Mouse (Mus musculus) stomach, embryonic 16.5 days (tissue): ENCODE results near the gene Slu7. TPM values are rescaled to one million over a fixed set of nuclear protein-coding genes. Genes with fewer than 3 reads are reported as not detected.
A peak's percentile ranks its signal among the peaks of the same experiment; 100 is the strongest.

Source experiments
- ATAC-seq: fragments of 200-750 bp; cut with Nextera tagmentation; 2 replicates; pipeline ENCODE4 v1.8.0; 2017; ENCODE audit warnings: moderate number of reproducible peaks, moderate TSS enrichment; ENCODE audit not compliant: insufficient read depth, low FRiP score
- H3K27ac ChIP-seq: fragments of 300-500 bp; sonication (generic); 2 replicates; pipeline ENCODE4 v1.5.1; 2014; ENCODE audit warnings: low read length
- H3K27me3 ChIP-seq: fragments of 300-500 bp; sonication (generic); 2 replicates; pipeline ENCODE4 v1.6.1; 2014; ENCODE audit warnings: low read length, control low read depth, mixed read lengths; ENCODE audit not compliant: control insufficient read depth, insufficient read depth
- H3K36me3 ChIP-seq: fragments of 300-500 bp; sonication (generic); 2 replicates; pipeline ENCODE4 v1.6.1; 2014; ENCODE audit warnings: low read length; ENCODE audit not compliant: control insufficient read depth, insufficient read depth
- H3K4me1 ChIP-seq: fragments of 300-500 bp; sonication (generic); 2 replicates; pipeline ENCODE4 v1.6.1; 2014; ENCODE audit warnings: low read length, control low read depth, mixed read lengths; ENCODE audit not compliant: control insufficient read depth, insufficient read depth
- H3K4me2 ChIP-seq: fragments of 300-500 bp; sonication (generic); 2 replicates; pipeline ENCODE4 v1.6.1; 2014; ENCODE audit warnings: low read depth, low read length, mixed read lengths
- H3K4me3 ChIP-seq: fragments of 300-500 bp; sonication (generic); replicated peaks from 2 replicates; pipeline ENCODE4 v1.5.1; 2014; ENCODE audit warnings: mild to moderate bottlenecking, low read length
- H3K9ac ChIP-seq: fragments of 300-500 bp; sonication (generic); 2 replicates; pipeline ENCODE4 v1.6.1; 2014; ENCODE audit warnings: low read length
- H3K9me3 ChIP-seq: fragments of 300-500 bp; sonication (generic); replicated peaks from 2 replicates; pipeline ENCODE4 v1.6.1; 2016; ENCODE audit warnings: low read length, control low read depth; ENCODE audit not compliant: control insufficient read depth
- WGBS: fragments of 180-500 bp; shearing (Covaris S2); extraction: QIAGEN DNeasy Blood & Tissue Kit; methylation state at CpG from one replicate; pipeline ENCODE4 v1.1.7; 2014; 5-methylcytosine and 5-hydroxymethylcytosine counted together
- polyA plus RNA-seq: library from polyadenylated mRNA; unstranded; fragments of >200 nt; fragmentation: Nextera tagmentation; extraction: Ambion mirVana; gene quantifications from 2 replicates; pipeline ENCODE4 v1.2.1, GENCODE M21; 2015

Gene Slu7
- polyA plus RNA-seq, 1 experiment from 2014 or later, result 47.0 TPM

GRCm38 (mm10) chr11:43479376-43479775 is 45.8 kb downstream of the Slu7 start:
- no peak overlapping the region for H3K27ac ChIP-seq
- H3K9me3 ChIP-seq, result no peaks in the 10 kb centered on the region
- ATAC-seq, result no peak
- H3K4me1 ChIP-seq, result peaks cover 39% of the 10 kb centered on the region
- H3K27me3 ChIP-seq, result no peaks in the 10 kb centered on the region
- no peaks in the 10 kb centered on the region for H3K36me3 ChIP-seq
- H3K9ac ChIP-seq, result no peak overlapping the region
- H3K4me2 ChIP-seq, result no peak overlapping the region
- no peak overlapping the region for H3K4me3 ChIP-seq
- 81% methylated on average over 3 of the region's 3 CpGs for WGBS

- Histone ChIP-seq H3K9me3 (no peaks in the 10 kb centered on the region), H3K27me3 (no peaks in the 10 kb centered on the region), H3K9ac (no peak overlapping the region), H3K27ac (no peak overlapping the region), H3K4me2 (no peak overlapping the region), H3K4me3 (no peak overlapping the region), H3K4me1 (peaks cover 28% of the 10 kb centered on the region), H3K36me3 (no peaks in the 10 kb centered on the region)
- no peak for ATAC-seq
- 34% methylated on average over 5 of the region's 5 CpGs for WGBS
Measured at GRCm38 (mm10) chr11:43480561-43480960, 47.0 kb downstream of the Slu7 start.

- Histone ChIP-seq H3K36me3 (no peaks in the 10 kb centered on the region), H3K27ac (no peak overlapping the region), H3K4me3 (no peak overlapping the region), H3K4me1 (peaks cover 27% of the 10 kb centered on the region), H3K9me3 (no peaks in the 10 kb centered on the region), H3K27me3 (no peaks in the 10 kb centered on the region), H3K4me2 (no peak overlapping the region), H3K9ac (no peak overlapping the region)
- ATAC-seq, result peak; percentile 16; the same call in 1 of the 2 replicates
- WGBS, result 33% methylated on average over 3 of the region's 3 CpGs
Measured at GRCm38 (mm10) chr11:43481672-43482522, 48.4 kb downstream of the Slu7 start.

GRCm38 (mm10) chr11:43483122-43483792 is 49.7 kb downstream of the Slu7 start:
- ATAC-seq, result peak; percentile 67; the same call in 1 of the 2 replicates
- H3K4me1 ChIP-seq, result peaks cover 27% of the 10 kb centered on the region

GRCm38 (mm10) chr11:43484057-43484456 is 50.5 kb downstream of the Slu7 start:
- 0 out of 2 replicates have a peak overlapping the region, but pooled peaks have one; percentile 5 for H3K9ac ChIP-seq
- no peaks in the 10 kb centered on the region for H3K27me3 ChIP-seq
- H3K27ac ChIP-seq, result peak overlapping the region; percentile 85
- H3K4me2 ChIP-seq, result no peak overlapping the region
- WGBS, result 56% methylated on average over 4 of the region's 4 CpGs
- no peak for ATAC-seq
- H3K9me3 ChIP-seq, result no peaks in the 10 kb centered on the region
- H3K36me3 ChIP-seq, result no peaks in the 10 kb centered on the region
- peaks cover 27% of the 10 kb centered on the region for H3K4me1 ChIP-seq
- no peak overlapping the region for H3K4me3 ChIP-seq

More at GRCm38 (mm10) chr11:43483122-43483792, 49.7 kb downstream of the Slu7 start:
- Histone ChIP-seq H3K36me3 (no peaks in the 10 kb centered on the region), H3K4me3 (no peak overlapping the region), H3K4me2 (no peak overlapping the region), H3K9ac (no peak overlapping the region), H3K27me3 (no peaks in the 10 kb centered on the region), H3K27ac (peak overlapping the region; percentile 85), H3K9me3 (no peaks in the 10 kb centered on the region)
- WGBS, result 31% methylated on average over 6 of the region's 6 CpGs

GRCm38 (mm10) chr11:43484652-43485051 is 51.1 kb downstream of the Slu7 start:
- Histone ChIP-seq H3K4me2 (no peak overlapping the region), H3K36me3 (no peaks in the 10 kb centered on the region), H3K9me3 (no peaks in the 10 kb centered on the region), H3K27ac (no peak overlapping the region), H3K27me3 (no peaks in the 10 kb centered on the region), H3K4me1 (peaks cover 27% of the 10 kb centered on the region), H3K9ac (no peak overlapping the region), H3K4me3 (no peak overlapping the region)
- 48% methylated on average over 11 of the region's 11 CpGs for WGBS
- ATAC-seq, result no peak

- Histone ChIP-seq H3K9me3 (no peaks in the 10 kb centered on the region), H3K9ac (no peak overlapping the region), H3K36me3 (no peaks in the 10 kb centered on the region), H3K4me1 (peaks cover 27% of the 10 kb centered on the region), H3K4me2 (no peak overlapping the region), H3K27me3 (no peaks in the 10 kb centered on the region), H3K27ac (no peak overlapping the region), H3K4me3 (no peak overlapping the region)
- ATAC-seq, result no peak
- WGBS, result 78% methylated on average over 9 of the region's 9 CpGs
Measured at GRCm38 (mm10) chr11:43485855-43486254, 52.3 kb downstream of the Slu7 start.

- Histone ChIP-seq H3K4me3 (no peak overlapping the region), H3K9me3 (no peaks in the 10 kb centered on the region), H3K27ac (no peak overlapping the region), H3K36me3 (no peaks in the 10 kb centered on the region), H3K27me3 (no peaks in the 10 kb centered on the region), H3K4me1 (peaks cover 5% of the 10 kb centered on the region; the same call in 1 of the 2 replicates), H3K4me2 (no peak overlapping the region), H3K9ac (no peak overlapping the region)
- peak; percentile 38 for ATAC-seq
- 30% methylated on average over 7 of the region's 7 CpGs for WGBS
Measured at GRCm38 (mm10) chr11:43492663-43493062, 59.1 kb downstream of the Slu7 start.

- WGBS, result 24% methylated on average over 6 of the region's 6 CpGs
- H3K9ac ChIP-seq, result no peak overlapping the region
- peak; percentile 44 for ATAC-seq
Measured at GRCm38 (mm10) chr11:43493815-43494409, 60.4 kb downstream of the Slu7 start.

More at GRCm38 (mm10) chr11:43493815-43494409, 60.4 kb downstream of the Slu7 start:
- Histone ChIP-seq H3K4me3 (no peak overlapping the region), H3K9me3 (no peaks in the 10 kb centered on the region), H3K4me2 (no peak overlapping the region), H3K27ac (no peak overlapping the region), H3K27me3 (no peaks in the 10 kb centered on the region), H3K4me1 (peaks cover 5% of the 10 kb centered on the region; the same call in 1 of the 2 replicates), H3K36me3 (no peaks in the 10 kb centered on the region)
